Mouse (Mus musculus): Measurements from ENCODE around the gene Slit1.

The Slit1 gene

DNA sequence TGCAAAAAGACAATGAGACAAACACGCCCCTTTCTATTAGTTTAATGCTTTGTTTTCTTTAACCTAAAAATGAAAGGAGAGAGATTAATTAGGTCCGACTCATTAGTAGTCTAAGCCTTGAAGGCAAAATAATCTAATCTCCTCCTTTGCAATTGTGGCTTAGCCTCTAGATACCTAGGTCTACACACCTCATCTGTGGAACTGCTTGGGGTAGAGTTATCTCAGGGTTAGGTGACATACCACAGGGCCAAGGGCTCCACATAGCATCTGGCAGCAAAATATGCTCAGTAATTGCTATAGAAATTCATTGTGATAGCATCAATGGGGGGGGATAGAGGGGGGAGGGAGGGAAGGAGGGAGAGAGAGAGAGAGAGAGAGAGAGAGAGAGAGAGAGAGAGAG is 18.0 kb downstream of the Slit1 start:
- in situ Hi-C loops (cut with MboI, MseI) = no loop called here

DNA sequence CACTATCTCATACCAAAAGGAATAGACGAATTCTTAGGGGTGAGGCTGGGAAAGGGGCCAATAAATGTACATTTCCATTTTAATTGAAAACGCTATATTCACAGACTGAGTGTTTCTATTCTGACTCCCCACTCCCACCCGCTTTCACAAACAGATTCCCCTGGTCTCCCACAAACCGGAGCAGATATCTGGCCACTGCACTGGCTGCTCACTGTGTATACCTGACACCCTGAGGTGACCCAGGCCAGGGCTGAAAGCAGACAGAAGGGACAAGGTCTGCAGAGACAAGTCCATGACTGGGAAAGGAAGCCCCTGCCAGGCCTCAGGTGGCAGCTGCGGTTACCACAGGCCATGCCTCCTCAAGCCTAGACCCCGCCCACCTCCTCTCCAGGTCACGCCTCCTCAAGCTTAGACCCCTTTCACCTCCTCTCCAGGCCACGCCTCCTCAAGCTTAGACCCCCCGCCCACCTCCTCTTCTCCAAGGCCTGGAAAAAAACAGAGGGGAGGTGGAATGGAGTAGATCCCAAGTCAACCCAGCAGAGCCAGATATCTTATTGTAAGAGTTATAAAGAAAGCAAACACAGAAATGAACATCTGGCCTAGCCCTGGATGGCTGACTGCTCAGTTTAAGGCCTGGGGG is 18.5 kb downstream of the Slit1 start:
- in situ Hi-C loops (cut with MboI, MseI) = no loop called here

DNA sequence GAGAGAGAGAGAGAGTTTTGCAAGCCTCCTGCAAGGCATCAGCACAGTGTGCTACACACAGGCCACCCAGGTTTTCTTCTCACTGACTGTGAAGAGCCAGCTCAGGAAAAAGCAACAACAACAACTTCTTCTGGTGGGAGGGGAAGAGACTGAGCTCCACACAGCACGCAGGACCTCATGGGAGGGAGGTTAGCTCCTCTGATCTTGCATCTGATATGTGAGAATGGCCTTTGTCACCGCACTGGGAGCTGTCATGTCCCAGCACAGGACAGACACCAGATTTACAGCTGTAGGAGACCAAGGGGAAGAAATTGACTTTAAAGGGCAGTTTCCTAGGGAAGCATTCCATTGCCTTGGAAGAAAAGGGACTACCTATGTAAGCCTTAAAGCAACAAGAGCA is 20.1 kb downstream of the Slit1 start:
- in situ Hi-C loops (cut with MboI, MseI) = no loop called here

DNA sequence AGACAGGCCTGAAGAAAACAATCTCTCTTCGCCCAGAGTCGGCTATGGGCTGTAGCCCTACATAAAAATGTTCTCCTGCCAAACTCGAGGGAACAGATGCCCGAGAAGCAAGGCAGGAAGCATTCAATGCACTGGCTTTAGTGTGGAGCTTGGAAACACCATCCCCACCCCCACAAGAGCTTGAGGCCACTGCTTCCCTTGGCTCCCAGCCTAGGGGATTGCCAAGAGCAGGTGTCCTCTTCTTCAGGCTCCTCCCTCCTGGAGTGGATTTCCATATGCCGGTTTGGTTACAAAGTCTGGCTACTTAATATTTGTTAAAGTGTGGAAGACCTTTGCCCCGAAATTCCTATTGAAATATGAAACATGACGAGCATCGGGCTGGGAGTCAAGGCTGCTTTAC is 24.0 kb downstream of the Slit1 start:
- in situ Hi-C loops (cut with MboI, MseI) = no loop called here

DNA sequence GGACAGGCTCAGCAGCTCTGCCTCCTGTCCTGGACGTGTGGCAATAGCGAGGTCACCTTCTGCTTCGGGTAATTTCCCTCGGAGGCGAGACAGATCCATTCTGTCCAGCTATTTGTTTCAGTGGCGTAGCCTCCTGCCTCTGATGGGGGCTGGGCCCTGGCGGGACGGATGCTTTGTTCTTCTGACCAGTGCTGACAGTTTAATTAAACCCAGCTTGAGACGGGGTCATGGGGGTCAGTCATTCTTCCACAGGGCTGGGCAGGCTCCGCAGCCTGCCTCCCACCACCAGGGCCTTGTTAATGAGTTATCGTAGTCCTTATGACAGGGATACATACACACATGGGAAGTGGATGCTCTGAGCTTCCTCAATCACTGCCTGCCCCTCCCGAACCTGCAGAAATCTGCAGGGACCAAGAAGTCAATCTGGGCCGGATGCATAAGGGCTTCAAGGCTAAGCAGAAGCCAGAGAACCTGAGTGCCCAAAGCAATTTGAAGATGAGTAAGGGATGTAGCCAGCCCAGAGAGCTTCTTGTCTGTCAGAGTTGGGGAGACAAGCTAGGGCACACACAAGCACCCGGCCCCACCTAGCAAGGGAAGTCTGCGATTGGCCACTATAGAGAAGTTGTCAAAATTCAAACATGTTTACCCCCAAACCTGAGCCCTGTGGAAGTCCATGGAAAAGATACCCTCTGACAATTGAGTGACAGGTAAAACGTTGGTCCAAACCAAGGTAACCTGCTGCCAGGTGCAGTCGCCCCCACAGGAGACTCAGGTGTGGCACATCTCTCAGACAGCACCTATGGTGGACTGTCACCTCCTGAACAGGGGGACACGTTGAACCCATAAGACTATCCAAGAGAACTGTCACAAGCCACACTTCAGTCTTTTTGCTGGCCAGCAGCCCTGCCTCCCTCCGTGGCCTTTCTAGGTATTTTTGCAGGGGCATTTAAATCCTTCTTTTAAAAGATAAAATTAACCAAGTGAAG is 26.9 kb downstream of the Slit1 start:
- in situ Hi-C loops (cut with MboI, MseI) = no loop called here

DNA sequence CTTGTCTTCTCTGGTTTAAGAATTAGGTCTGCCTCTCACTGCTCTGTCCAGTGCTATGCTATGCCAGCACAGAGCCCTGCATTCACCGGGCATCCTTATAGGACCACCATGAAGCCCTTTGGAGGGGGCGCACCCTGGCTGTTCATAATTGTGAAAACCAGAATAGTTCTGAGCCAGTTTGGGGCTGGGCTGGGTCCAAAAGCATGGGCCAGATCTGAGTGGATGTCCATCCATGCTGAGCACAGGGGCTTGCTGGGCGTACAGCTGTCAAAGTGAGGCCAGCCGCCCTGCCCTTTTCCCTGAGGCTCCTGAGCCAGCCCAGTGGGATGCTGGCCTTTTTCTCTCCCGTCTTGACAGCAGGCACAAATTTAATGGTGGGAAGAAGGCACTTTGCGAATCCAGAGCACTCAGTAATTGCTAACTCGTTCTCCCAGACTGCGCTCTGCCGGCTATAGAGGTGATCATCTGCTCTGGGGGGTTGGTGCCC is 29.0 kb downstream of the Slit1 start:
- in situ Hi-C loops (cut with MboI, MseI) = no loop called here

DNA sequence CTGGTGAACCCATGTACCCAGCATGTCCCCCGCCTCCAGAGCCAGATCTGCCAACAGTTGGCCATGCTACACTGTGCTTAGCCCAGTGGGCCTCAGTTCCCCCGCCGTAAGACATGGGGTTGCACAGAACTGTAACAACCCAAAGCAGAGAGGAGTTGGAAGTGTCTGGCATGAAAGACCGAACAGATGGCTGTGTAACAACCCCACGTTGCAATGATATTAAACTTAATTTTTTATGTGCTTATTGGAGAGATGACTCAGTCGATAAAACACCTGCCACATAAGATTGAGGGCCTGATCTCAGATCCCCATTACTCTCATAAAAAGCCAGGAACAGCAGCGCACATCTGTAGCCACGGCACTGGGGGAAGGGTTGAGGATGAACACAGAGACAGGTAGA is 30.6 kb downstream of the Slit1 start:
- in situ Hi-C loops (cut with MboI, MseI) = no loop called here

DNA sequence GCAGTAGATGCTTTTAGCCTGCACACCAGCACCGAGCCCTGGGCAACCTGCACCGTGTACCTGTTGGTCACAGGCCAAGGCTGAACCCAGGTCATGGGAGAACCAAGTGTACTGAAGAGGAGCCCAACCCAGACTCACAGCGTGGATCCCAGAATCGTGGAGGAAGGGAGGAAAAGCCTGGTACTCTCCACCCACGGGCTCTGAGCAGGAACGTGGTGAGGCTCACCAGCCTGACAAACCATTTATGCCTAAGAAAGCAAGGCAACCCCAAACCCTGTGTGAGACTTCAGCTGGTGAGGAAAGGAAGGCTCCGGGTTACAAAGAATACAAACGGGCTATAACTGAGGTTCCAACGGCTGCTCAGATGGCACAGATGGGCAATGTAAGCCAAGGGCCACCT is 31.8 kb downstream of the Slit1 start:
- in situ Hi-C loops (cut with MboI, MseI) = no loop called here

DNA sequence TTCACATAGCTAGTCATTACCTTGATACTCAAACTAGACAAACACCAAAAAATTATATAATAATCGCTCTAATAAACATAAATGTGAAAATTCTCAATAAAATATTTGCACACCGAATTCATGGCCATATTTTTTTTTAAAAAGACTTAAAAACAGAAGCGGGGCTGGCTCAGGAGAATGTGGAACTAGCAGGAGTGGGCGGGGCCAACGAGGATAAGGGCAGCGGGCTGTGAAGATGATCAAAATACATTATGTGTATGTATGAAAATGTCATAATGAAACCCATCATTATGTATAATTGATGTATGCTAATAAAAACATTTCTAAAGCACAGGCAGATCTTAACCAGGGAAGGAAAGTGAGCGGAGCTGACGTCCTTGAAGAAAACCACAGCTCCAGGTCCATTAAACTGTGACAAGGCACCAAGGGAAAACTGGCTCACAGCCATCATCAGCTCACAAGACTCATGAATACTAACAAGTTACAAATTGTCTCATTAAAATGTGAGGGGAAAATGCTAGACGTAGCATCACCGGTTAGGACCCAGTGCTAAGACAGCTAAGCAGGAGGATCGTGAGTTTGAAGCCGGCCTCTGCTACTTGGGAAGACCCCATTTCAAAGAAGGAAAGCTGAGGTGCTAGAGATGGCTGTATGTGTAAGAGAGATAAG is 33.8 kb downstream of the Slit1 start:
- in situ Hi-C loops (cut with MboI, MseI) = no loop called here

DNA sequence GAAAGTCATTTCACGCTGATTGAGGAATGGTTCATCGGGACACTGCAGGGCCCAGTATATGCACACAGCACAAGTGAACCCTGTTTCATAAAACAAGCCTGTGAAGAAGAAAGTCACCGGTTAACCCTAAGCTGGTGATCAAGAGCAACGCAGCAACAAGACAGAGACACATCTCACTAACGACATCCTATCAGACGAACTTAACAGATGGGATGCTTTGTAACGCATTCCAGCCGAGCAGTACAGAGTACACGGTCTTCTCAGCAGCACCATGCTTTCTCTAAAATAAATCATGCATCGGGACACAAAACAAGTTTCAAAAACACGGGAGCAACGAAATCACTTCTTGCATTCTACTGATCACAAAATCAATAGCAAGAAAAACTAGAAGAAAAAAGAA is 35.6 kb downstream of the Slit1 start:
- in situ Hi-C loops (cut with MboI, MseI) = no loop called here

DNA sequence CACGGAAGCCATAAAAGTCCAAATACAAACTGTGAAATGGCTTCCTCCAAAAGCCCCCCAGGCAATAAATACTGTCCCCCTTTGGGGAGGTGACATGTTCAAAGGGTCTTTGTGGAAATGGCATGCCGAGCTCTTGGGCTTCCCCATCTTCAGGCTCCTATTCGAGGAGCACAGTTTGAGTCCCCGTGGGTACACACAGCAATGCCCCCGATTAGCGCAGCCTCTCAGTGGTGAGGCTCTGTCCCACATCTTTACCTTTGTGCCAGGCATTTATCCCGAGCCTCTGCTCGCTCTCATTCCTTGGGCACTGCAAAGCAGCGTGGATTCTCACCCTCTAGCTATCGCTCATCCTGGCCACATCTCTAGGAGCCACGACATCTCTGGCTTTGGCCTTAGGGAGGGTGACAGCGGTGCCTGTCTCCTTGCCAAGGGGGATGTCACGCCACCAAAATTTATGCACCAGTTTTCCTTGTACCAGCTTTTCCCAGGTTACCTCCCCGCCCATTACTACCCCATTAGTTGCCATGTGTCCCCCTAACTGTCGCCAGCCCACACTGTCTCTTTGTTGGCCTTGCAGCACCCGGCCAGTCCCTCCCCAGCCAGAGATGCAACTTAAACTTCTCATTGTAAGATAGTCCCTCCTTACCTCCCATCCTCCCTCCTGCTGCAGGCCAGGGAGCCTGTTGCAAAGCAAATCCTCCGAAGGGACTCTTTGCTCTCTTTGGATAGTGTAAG is 37.2 kb downstream of the Slit1 start:
- in situ Hi-C loops (cut with MboI, MseI) = no loop called here

DNA sequence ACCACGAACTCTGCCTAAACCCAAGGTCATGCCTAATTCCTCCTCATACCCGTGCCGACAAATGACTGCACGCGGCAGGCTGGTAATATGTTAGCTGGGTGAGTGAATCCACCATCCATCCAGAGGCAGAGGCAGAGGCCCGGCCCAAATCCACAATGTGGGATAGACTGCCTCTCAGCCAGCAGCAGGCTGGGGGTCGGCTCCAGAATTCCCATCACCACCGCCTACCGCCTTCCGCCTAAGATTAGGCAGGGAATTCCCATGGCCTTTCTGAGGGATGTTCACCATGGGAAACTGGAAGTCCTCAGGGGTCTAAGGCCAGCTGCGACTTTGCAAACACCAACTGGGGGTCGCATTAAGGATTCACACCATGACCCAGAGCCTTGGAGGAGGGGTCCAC is 38.0 kb downstream of the Slit1 start:
- in situ Hi-C loops (cut with MboI, MseI) = no loop called here

DNA sequence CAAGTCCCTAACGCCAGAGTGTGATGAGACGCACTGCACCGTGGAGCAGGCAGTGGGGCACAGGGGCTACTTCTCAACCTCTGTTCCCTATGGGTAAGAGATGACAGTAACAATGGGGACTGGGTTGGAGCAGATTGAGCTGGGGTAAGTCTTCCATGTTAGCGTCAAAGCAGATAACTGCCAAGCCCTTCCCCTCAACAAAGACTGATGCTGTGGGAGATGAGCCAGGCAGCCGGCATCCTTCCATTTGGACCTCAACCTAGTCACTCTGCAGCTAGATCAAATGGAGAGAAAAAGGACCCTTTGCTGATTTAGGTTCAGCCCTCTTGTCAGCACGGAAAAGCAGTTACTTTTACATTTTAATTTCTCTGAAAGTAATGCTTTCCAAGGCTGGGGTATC is 40.8 kb downstream of the Slit1 start:
- in situ Hi-C loops (cut with MboI, MseI) = no loop called here

DNA sequence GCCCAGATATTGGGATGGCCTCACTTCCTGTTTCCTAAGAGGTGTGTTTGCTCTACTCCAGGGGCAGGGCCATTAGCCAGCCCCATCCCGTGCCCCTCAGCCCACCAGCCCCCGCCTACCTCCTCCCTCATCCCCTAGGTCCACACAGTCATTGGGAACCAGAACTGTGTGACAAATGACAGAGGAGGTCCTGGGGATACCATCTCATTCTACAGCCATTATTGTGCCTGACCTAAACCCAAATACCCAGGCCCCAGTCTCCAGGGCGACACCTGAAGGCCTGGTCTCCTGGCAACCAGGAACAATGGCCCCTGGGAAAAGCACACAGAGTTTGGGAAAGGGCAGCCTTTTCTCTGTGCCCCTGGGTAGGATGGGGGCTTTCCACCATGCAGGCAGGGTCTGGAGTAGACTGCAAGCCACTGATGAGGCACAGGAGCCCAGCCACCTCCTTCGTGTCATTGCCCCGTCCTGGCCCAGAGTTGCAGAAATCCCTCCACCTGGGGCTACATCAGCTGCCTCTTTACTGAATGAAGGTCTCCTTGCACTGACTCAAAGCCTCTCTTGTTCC is 44.5 kb downstream of the Slit1 start:
- in situ Hi-C loops (cut with MboI, MseI) = no loop called here

DNA sequence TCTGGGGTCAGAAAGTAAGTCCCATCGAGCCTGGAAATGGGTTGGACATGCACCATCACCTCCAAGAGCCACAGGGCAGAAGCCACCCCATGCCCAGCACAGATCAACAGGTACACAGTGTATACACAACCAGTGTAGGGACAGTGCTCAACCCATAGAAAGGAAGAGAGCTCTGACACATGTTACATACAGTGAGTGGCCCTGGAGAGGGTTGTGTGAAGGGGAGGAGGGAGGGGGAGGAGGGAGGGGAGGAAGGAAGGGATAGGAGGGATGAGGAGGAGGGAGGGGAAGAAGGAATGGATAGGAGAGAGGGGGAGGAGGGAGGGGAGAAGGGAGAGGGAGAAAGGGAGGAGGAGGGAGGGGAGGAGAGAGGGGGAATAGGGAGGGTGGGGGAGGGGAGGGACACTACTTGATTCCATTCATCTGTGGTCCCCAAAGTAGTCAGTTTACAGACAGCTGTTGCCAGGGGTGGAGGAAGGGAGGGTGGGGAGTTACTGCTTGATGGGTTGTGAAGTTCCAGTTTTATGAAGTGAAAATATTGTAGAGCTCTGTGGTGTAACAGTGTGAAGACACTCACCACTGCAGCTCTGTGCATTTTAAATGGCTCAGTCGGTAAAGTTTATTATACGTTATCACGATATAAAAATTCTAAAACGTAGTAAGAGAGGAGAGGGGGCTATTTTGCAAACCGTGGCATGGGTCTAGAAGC is 45.5 kb downstream of the Slit1 start:
- in situ Hi-C loops (cut with MboI, MseI) = no loop called here

DNA sequence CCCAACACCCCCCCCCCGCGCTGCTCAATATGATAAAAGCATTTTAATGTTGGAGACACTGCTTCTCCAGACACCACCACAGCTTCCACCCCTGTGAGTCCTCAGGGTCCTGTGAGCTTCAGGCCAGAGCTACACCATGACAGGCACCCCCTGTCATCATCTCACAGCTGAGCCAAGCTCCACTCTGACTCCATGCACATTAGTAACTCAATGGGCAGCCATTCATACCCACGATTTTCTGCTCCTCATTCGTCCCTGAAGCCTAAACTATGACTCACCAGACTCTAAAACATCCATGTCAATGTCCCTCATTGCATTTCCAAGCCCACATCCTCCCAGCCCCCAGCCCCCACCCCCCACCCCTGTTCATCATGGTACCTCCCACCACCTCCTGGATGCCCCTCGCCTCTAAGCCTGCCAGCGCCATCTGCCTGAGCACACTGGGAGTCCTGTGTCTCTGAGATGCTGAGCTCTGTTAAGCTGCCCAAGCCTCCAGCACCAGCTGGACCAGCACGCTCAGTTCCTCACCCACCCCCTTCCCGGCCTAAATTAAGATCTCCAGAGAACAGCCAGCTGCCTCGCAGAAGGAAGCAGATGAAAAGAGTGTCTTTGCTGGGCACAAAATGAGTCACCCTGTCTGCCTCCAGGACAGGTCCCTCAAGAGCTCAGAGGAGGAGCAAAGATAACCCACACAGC is 46.2 kb downstream of the Slit1 start:
- in situ Hi-C loops (cut with MboI, MseI) = no loop called here

DNA sequence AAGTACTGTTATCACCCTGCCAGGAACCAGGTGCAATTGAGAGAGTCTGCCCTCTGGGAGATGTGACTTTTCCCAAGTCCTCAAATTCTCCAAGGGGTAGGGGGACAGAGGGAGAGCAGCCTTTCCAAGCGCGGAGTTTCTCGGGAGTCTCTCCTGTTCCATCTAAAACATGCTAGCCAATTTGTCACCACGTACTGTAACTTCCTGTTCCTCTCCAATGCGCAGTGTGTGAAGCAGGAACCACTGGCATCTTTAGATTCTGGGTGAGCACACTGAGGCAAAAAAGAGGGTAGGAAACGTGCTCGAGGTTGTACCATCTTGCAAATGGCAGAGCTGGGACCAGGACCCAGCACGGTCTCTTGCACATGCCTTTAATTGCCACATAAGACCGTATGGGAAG is 47.0 kb downstream of the Slit1 start:
- in situ Hi-C loops (cut with MboI, MseI) = no loop called here

DNA sequence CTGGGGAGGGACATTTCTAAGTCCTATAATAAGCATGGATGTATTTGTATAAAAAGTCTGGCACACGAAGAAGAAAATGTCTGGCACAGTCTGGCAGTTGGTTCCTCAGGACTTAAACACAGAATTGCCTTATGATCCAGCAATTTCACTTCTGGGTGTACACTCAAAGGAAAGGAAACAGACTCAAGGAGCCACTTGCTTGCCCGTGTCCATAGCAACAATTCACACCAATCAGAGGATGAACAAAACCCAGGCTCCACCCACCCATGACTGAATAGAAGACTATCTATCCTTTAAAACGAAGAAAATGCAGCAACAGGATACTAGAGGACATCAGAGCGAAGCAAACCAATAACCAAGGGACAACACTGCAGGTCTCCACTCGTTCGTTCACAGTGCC is 48.4 kb downstream of the Slit1 start:
- in situ Hi-C loops (cut with MboI, MseI) = no loop called here

DNA sequence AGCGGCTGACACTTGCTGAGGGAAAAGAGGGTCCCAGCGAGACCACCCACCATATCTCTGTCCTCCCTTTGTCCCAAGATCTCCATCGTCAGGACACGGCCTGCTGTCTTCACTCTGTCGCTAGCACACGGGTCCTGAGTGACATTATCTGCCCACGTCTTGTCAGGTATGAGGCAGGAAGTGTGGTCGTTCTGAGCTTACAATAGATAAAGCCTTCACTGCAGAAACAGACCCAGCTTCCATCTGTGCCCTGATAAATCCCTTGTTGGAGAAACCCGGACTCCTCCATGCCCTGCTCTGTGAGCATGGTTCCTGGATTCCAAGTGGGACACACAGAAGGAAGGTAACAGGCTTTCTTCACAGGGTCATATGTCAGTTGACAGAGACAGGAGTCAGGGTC is 48.9 kb downstream of the Slit1 start:
- in situ Hi-C loops (cut with MboI, MseI) = loop anchor here in 1 of 2 experiments (5.0 kb wide), 1 partner anchor 37 kb away; no protein-coding TSS in a partner anchor

DNA sequence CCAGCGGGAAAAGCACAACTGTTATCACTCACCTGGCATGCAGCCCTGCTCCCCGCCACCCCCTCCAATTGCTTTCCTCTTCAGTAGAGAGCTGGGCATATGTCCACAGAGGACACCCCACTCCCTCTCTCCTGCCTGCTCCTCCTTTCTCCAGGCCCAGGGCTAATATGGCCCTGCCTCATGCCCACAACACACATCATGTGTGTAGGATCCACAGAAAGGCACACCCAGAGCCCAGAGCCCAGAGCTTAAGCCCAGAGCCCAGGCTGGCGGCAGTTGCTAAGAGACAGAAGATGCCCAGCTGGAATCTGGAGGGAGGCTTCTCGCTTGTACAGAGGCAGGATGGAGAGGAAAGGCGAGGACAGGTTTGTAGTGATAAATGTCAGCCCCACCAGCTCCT is 49.7 kb downstream of the Slit1 start:
- in situ Hi-C loops (cut with MboI, MseI) = loop anchor here in 1 of 2 experiments (5.0 kb wide), 1 partner anchor 36 kb away; no protein-coding TSS in a partner anchor
